Mouse (Mus musculus) heart, adult 2 months (tissue): ENCODE data around the gene Cggbp1. TPM values are rescaled to one million over a fixed set of nuclear protein-coding genes. Genes with fewer than 3 reads are reported as not detected.
A peak's percentile ranks its signal among the peaks of the same experiment; 100 is the strongest.

ENCODE experiments used
- DNase-seq, 2 experiments: peaks; one replicate each; pipeline ENCODE4 v3.0.0; 2021
- H3K27ac ChIP-seq: fragments of 200-600 bp; 2 replicates; pipeline ENCODE4 v1.8.1; 2022
- H3K27me3 ChIP-seq: fragments of 200-500 bp; 2 replicates; pipeline ENCODE4 v1.6.1; 2012; ENCODE audit warnings: mild to moderate bottlenecking, low read length, inconsistent platforms, mixed read lengths; ENCODE audit not compliant: control insufficient read depth, insufficient read depth
- H3K36me3 ChIP-seq: fragments of 200-500 bp; 2 replicates; pipeline ENCODE4 v1.6.1; 2012; ENCODE audit warnings: low read length, inconsistent platforms; ENCODE audit not compliant: control insufficient read depth, insufficient read depth
- H3K4me1 ChIP-seq: fragments of 200-500 bp; 2 replicates; pipeline ENCODE4 v1.6.1; 2011; ENCODE audit warnings: low read length; ENCODE audit not compliant: control insufficient read depth, insufficient read depth
- H3K4me3 ChIP-seq: fragments of 200-600 bp; 2 replicates; pipeline ENCODE4 v1.8.1; 2022
- H3K79me2 ChIP-seq: fragments of 200-500 bp; replicated peaks from 2 replicates; pipeline ENCODE4 v1.6.1; 2012; ENCODE audit warnings: mild to moderate bottlenecking, inconsistent platforms, low read length, moderate library complexity, mixed read lengths; ENCODE audit not compliant: control insufficient read depth, insufficient read depth
- H3K9ac ChIP-seq: fragments of 200-500 bp; 2 replicates; pipeline ENCODE4 v1.6.1; 2012; ENCODE audit warnings: low read depth, mild to moderate bottlenecking, control low read depth, inconsistent platforms, low read length, mixed read lengths
- CTCF ChIP-seq: fragments of 200-600 bp; IDR thresholded peaks from 2 replicates; pipeline ENCODE4 v1.8.1; 2022; ENCODE audit warnings: antibody characterized with exemption, mild to moderate bottlenecking, moderate library complexity
- EP300 ChIP-seq: fragments of 200-500 bp; IDR thresholded peaks from 2 replicates; pipeline ENCODE4 v1.6.1; 2011; ENCODE audit warnings: low read depth, low read length, control low read depth; ENCODE audit not compliant: insufficient read depth
- POLR2A ChIP-seq: fragments of 200-500 bp; IDR thresholded peaks from 2 replicates; pipeline ENCODE4 v1.6.1; 2011; ENCODE audit warnings: mild to moderate bottlenecking, low read depth, low read length, control low read depth; ENCODE audit not compliant: insufficient read depth
- WGBS: fragments of 180-500 bp; shearing (Covaris S2); methylation state at CpG from one replicate; pipeline ENCODE4 v1.1.7; 2018; 5-methylcytosine and 5-hydroxymethylcytosine counted together
- intact Hi-C: fragments of 180-260 bp; cut with DNase I; formaldehyde crosslinking; loops from one replicate; pipeline ENCODE4 v1.15.1; 2025
- polyA plus RNA-seq: library from polyadenylated mRNA; depleted of rRNA; stranded (reverse); fragments of >200 nt; gene quantifications from 2 replicates; pipeline ENCODE4 v1.2.3, GENCODE M21; 2012
- total RNA-seq, 2 experiments: library from RNA; stranded (reverse); gene quantifications; 2 replicates each; pipeline ENCODE4 v1.2.3; 2021

Gene Cggbp1
- total and polyA plus RNA-seq, 3 experiments: 7.9 to 37.4 (median 37.1) TPM

GRCm38 (mm10) chr16:64830291-64830690 is 21.5 kb upstream of the Cggbp1 start:
- WGBS: 81% methylated on average over 15 of the region's 15 CpGs
- Histone ChIP-seq H3K79me2 (peaks cover 2% of the 10 kb centered on the region; the same call in 1 of the 2 replicates), H3K9ac (no peak overlapping the region), H3K27ac (no peak overlapping the region), H3K4me3 (no peak overlapping the region), H3K27me3 (no peaks in the 10 kb centered on the region), H3K36me3 (no peaks in the 10 kb centered on the region), H3K4me1 (no peaks in the 10 kb centered on the region)
- DNase-seq: no peak
- intact Hi-C loops: no loop called here
- TF ChIP-seq CTCF (no peak), EP300 (no peak), POLR2A (no peak)

- peaks cover 5% of the 10 kb centered on the region for H3K4me1 ChIP-seq
- H3K9ac ChIP-seq: no peak overlapping the region
- peak overlapping the region; percentile 34 for H3K27ac ChIP-seq
- 48% methylated on average over 1 of the region's 1 CpGs for WGBS
- H3K27me3 ChIP-seq: no peaks in the 10 kb centered on the region
- H3K36me3 ChIP-seq: peaks cover 7% of the 10 kb centered on the region
- peaks cover 7% of the 10 kb centered on the region for H3K79me2 ChIP-seq
- no peak overlapping the region for H3K4me3 ChIP-seq
- intact Hi-C loops: no loop called here
- DNase-seq: no peak
- no peak for TF ChIP-seq EP300
- TF ChIP-seq POLR2A: no peak
- no peak for TF ChIP-seq CTCF
Observed at GRCm38 (mm10) chr16:64835996-64836545, 15.7 kb upstream of the Cggbp1 start.

DNA sequence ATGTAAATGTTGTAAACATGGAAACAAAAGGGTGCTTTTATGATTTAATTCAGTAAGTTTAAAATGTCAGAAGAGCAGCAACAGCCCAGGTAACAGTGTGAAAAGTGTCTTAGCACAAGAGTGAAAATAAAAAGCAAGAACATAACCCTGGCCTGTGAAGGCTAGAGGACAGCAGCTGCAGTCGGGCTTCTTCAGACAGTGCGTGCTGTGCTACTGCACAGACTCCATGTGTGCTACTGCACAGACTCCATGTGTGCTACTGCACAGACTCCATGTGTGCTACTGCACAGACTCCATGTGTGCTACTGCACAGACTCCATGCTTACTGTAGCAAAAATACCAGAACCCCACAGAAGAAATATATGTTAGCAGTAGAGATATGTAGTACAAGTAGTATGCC is 15.1 kb upstream of the Cggbp1 start:
- 72% methylated on average over 2 of the region's 2 CpGs for WGBS
- intact Hi-C loops: no loop called here

DNA sequence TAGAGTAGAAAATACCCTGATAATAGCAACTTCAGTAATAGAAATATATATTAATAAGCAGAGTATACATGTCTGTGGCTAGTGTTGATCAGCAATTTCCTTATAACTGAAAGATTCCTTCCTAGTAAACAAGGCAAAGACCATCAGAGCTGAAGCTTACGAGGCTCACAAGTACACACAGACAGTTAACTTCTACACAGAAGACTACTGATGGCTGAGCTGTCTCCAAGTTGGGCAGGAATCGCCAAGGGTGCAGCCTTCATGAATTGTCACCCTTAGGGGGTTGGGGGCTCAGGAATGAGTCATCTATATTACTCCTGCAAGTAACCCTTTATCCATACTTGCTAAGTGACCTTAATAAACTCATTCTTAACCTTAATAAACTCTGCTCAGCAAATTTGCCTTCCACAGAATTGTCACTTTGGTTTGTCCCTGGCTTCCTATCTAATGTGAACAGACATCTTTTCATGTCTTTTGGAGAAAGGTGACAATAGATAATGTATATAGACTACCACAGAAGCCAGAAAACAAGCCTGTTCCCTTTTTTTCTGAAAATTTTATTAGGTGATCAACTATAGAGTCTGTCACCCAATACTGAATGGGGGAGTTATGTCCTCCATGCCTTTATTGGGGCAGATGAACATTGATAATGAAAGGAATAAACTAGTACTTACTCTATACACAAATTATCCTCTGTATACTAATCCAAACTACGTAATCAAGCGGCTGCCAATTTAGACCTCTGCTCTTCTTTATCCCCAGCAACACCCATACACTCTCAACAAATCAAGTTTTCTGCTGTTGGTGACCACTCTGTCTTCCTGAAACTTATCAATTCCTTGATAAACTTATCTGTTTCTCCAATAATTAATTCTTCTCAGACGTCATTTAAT is 10.1 kb upstream of the Cggbp1 start:
- no peak overlapping the region for H3K27ac ChIP-seq
- intact Hi-C loops: no loop called here
- DNase-seq: no peak
- H3K36me3 ChIP-seq: 0 out of 2 replicates have a peak, but pooled peaks cover 2% of the 10 kb centered on the region
- peaks cover 5% of the 10 kb centered on the region; the same call in 1 of the 2 replicates for H3K79me2 ChIP-seq
- H3K4me3 ChIP-seq: no peak overlapping the region
- 83% methylated on average over 5 of the region's 5 CpGs for WGBS
- TF ChIP-seq EP300 (no peak), CTCF (no peak), POLR2A (no peak)
- H3K4me1 ChIP-seq: peaks cover 3% of the 10 kb centered on the region; the same call in 1 of the 2 replicates
- H3K27me3 ChIP-seq: no peaks in the 10 kb centered on the region
- H3K9ac ChIP-seq: no peak overlapping the region

More for the DNA sequence above, 15.1 kb upstream of the Cggbp1 start:
- Histone ChIP-seq H3K36me3 (peaks cover 7% of the 10 kb centered on the region), H3K27ac (no peak overlapping the region), H3K27me3 (no peaks in the 10 kb centered on the region), H3K4me1 (peaks cover 5% of the 10 kb centered on the region), H3K79me2 (peaks cover 7% of the 10 kb centered on the region), H3K4me3 (no peak overlapping the region), H3K9ac (no peak overlapping the region)
- no peak for DNase-seq
- no peak for TF ChIP-seq POLR2A
- no peak for TF ChIP-seq CTCF
- no peak for TF ChIP-seq EP300

DNA sequence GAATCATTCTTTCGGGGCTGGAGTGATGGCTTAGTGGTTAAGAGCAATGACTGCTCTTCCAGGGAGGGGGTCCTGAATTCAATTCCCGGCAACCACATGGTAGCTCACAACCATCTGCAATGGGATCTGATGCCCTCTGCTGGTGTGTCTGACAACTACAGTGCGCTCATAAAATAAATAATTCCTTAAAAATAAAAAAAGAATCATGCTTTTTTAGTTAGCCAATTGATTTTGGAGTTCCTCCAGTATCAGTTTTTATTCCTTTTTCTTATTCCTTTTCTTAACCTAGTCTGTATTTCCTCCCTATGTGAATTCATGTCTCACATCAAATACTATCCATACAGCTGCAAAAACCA is 9.4 kb upstream of the Cggbp1 start:
- 0 out of 2 replicates have a peak, but pooled peaks cover 2% of the 10 kb centered on the region for H3K36me3 ChIP-seq
- no peak for DNase-seq
- no peak overlapping the region for H3K4me3 ChIP-seq
- no peak overlapping the region for H3K9ac ChIP-seq
- peaks cover 1% of the 10 kb centered on the region; the same call in 1 of the 2 replicates for H3K4me1 ChIP-seq
- no peaks in the 10 kb centered on the region for H3K27me3 ChIP-seq
- intact Hi-C loops: no loop called here
- H3K79me2 ChIP-seq: peaks cover 5% of the 10 kb centered on the region; the same call in 1 of the 2 replicates
- 98% methylated on average over 3 of the region's 3 CpGs for WGBS
- TF ChIP-seq CTCF: peak; percentile 31
- TF ChIP-seq EP300: no peak
- H3K27ac ChIP-seq: no peak overlapping the region

DNA sequence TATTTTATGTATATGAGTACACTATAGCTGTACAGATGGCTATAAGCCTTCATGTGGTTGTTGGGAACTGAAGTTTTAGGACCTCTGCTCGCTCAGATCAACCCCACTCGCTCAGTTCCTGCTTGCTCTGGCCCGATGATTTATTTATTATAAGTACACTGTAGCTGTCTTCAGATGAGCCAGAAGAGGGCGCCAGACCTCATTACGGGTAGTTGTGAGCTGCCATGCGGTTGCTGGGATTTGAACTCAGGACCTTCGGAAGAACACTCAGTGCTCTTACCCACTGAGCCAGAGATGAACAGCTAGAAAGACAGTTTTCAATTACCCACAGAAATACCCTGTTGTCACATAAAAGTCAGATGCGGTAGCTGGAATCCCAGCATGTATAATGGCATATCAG is 5.8 kb upstream of the Cggbp1 start:
- DNase-seq: no peak
- TF ChIP-seq CTCF: peak; percentile 51
- TF ChIP-seq POLR2A: no peak
- TF ChIP-seq EP300: no peak
- H3K4me1 ChIP-seq: peaks cover 2% of the 10 kb centered on the region
- 88% methylated on average over 8 of the region's 8 CpGs for WGBS
- no peak overlapping the region for H3K27ac ChIP-seq
- intact Hi-C loops: no loop called here
- no peaks in the 10 kb centered on the region for H3K27me3 ChIP-seq
- no peak overlapping the region for H3K4me3 ChIP-seq
- H3K79me2 ChIP-seq: peaks cover 6% of the 10 kb centered on the region
- H3K36me3 ChIP-seq: peaks cover 2% of the 10 kb centered on the region
- no peak overlapping the region for H3K9ac ChIP-seq
